Mouse (Mus musculus): ENCODE data around the gene Lrrc14b.

DNA sequence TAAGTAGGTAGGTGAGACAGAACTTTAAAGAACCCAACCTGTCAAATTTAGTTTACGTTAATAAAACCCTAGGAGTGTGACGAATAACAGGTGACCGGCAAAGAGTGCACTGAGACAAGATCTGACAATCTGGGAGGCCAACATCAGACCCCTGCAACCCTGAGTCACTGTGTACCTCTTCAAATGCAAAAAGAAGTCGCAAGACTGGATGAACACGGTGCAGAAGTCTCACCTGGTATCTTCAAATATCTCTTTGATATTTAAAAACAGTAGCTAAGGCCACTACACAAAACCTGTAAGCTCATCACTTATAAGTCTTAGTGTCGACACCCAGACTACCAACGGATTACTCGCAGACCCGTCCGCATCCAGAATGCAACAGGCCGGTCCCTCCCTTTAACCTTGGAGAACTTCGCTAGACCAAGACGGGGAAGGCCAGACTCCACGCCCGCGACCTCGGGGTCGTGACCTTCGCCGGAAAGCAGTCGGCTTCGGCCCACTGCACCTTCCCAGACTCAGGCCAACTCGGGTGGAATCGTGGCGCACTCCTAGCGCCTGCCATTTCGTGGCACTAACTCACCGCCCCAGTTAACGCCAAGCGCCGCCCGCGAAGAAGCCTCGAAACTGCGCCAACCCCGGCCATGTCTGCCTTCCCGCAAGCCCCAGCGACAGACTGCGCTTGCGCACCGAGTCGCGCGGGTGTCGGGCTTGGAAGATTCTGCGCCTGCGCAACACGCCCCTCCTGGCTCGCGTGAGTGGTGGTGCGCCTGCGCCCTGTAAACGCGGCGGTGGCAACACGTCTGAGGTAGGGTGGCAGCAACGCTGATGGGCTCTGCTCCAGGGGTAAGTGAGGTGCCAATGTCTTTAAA, 14.0 kb downstream of the Lrrc14b start, which contains the start of the genes Sdha and Ccdc127:
- peak; percentile 28 for TF ChIP-seq CTCF (IDR thresholded peaks at IDR 0.05)
- no peak for TF ChIP-seq EP300 (IDR thresholded peaks at IDR 0.05)

All from lung, postnatal 0 days (tissue).